Mouse (Mus musculus) embryonic facial prominence, embryonic 14.5 days (tissue): ENCODE results near the gene Sycp3. TPM values are rescaled to one million over a fixed set of nuclear protein-coding genes. Genes with fewer than 3 reads are reported as not detected.

ENCODE experiments used
- polyA plus RNA-seq: library from polyadenylated mRNA; unstranded; fragments of >200 nt; fragmentation: Nextera tagmentation; extraction: Ambion mirVana; gene quantifications from 2 replicates; pipeline ENCODE4 v1.2.1, GENCODE M21; 2014

Gene Sycp3
- polyA plus RNA-seq, 1 experiment from 2014 or later, result not detected

Other genes starting within 250 kb of the Sycp3 start
- gene Dram1, start 80.5 kb upstream of the Sycp3 start, polyA plus RNA-seq, result 4.9 and 5.7 TPM in 2 replicates
- 9.2 and 9.4 TPM in 2 replicates for gene Gnptab, start 80.4 kb upstream of the Sycp3 start, polyA plus RNA-seq
- gene Chpt1, start 44.5 kb downstream of the Sycp3 start, polyA plus RNA-seq, result 29.6 and 35.2 TPM in 2 replicates
- 127 and 218 TPM in 2 replicates for gene Mybpc1, start 145.6 kb downstream of the Sycp3 start, polyA plus RNA-seq
- gene Spic, start 225.4 kb downstream of the Sycp3 start, polyA plus RNA-seq, result 0.13 and 0.60 TPM in 2 replicates